Mouse (Mus musculus): ENCODE measurements at regions not wholly inside any gene's neighbourhood (a gene's known extent, or its start where the extent isn't known, plus 50 kb on each side); places are given as distances from the start of the nearest gene placed in this dataset.

DNA sequence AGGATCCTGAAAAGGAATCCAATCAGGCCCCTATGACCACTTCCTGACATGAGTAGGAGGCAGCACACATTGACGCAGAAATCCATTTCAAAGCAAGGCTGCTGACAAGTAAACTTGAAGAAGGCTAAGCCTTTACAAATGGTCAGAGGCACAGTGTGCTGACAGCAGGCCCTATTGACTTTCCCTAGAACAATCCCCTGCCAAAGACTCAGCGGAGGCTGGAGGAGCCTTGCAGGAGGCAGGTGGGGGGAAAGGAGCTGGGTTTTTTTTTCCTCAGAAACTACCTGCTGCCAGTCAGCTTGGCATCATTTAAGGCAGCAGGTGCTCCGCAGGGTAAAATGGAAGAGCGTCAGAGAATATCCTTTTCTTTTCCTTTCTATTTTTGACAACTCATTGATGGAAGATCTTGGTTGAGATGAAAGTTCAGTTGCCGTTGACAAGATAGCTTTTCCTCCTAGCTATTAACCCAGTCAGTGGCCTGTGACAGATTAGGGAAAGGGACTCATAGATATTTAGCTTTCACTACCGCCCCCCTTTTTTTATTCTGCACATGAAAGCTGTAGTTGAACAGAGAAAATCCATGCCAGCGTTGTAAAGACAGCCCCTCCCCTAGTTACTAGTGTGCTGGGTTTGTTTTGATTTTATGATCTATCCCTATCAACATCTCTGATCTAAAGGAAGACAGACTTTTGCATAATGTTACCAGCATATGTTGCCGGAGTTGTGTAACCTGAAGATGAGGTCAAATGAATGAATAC, 210.6 kb downstream of the Csnka2ip start:
- peak; percentile 87 for DNase-seq (ENCODE audit: low spot score, missing footprints)
- ATAC-seq (ENCODE audit: low FRiP score): peak; percentile 63; the same call in 1 of the 2 replicates
- H3K27ac ChIP-seq (ENCODE audit: low read depth, low read length): no peak overlapping the region
- no peaks in the 10 kb centered on the region for H3K27me3 ChIP-seq (ENCODE audit: control insufficient read depth, insufficient read depth, low read length)
- 23% methylated on average over 8 of the region's 8 CpGs for WGBS
- no peaks in the 10 kb centered on the region for H3K9me3 ChIP-seq (ENCODE audit: control insufficient read depth, low read length)
- H3K4me2 ChIP-seq: no peak overlapping the region; the same call in 1 of the 2 replicates
- H3K36me3 ChIP-seq (ENCODE audit: control insufficient read depth, insufficient read depth, low read length): no peaks in the 10 kb centered on the region
- H3K4me1 ChIP-seq (ENCODE audit: control insufficient read depth, insufficient read depth, low read length): peaks cover 4% of the 10 kb centered on the region
- no peak overlapping the region for H3K4me3 ChIP-seq (ENCODE audit: low read depth, low read length)
- H3K9ac ChIP-seq (ENCODE audit: low read length): no peak overlapping the region

DNA sequence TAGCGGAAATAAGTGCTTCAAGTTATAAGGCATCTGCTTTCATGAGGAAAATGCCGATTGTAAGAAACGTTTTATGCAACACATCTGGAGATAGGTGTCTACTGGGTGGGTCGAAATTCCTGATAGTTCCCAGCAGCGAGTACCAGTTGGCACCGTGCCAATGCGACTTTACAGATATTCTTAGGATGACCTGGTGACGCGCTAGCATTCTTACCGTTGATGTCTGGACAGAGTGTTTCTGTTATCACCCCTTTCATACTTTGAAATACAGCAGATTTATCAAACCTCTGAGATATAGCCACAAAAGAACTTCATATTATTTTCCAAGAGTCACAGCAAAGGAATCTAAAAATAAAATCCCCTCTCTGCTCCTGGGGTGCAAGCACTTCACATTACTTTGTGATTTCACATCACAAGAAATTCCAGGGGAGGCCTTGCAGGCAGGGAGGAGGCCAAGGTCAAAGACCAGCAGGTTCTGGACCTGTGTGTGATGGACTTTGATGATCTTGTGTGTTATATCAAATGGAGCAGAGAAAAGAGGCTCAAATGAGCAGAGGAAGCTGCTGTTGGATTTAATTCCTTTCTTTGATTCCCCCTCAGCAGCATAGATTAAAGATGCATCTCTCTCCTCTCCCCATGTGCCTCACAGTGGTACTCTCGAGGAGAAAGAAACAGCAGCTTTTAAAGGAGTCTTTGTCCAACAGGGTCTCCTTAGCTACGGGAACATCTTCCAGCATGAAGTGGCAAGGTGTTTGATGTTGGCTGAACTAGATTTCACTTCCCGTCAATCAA, 233.4 kb downstream of the Csnka2ip start:
- DNase-seq (ENCODE audit: low spot score, missing footprints) (no peak), ATAC-seq (ENCODE audit: low FRiP score) (no peak)
- Histone ChIP-seq H3K4me2 (no peak overlapping the region), H3K27ac (ENCODE audit: low read depth, low read length) (no peak overlapping the region), H3K36me3 (ENCODE audit: control insufficient read depth, insufficient read depth, low read length) (no peaks in the 10 kb centered on the region), H3K4me1 (ENCODE audit: control insufficient read depth, insufficient read depth, low read length) (no peaks in the 10 kb centered on the region), H3K4me3 (ENCODE audit: low read depth, low read length) (no peak overlapping the region), H3K27me3 (ENCODE audit: control insufficient read depth, insufficient read depth, low read length) (no peaks in the 10 kb centered on the region), H3K9me3 (ENCODE audit: control insufficient read depth, low read length) (no peaks in the 10 kb centered on the region), H3K9ac (ENCODE audit: low read length) (no peak overlapping the region)
- WGBS: 83% methylated on average over 13 of the region's 13 CpGs

DNA sequence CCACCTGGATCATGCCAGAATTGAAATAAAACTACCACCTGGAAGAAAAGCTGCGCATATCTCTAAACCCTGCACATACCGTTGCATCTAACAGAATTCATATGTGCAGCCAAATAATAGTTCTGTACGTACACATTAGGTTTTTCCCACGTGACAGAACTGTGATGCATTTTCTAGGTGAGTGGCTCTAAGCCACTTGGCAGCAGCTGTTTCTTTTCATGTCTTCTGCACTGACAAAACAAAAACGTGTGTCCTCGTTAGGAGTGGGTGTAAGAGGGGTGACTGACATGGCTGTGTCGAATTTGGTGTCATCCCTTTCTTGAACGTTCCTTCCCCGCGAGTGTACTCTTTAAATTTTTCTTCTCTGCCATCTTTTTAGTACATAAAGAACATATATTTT, 254.3 kb downstream of the Csnka2ip start:
- Histone ChIP-seq H3K4me1 (ENCODE audit: control insufficient read depth, insufficient read depth, low read length) (no peaks in the 10 kb centered on the region), H3K4me2 (no peak overlapping the region), H3K4me3 (ENCODE audit: low read depth, low read length) (no peak overlapping the region), H3K36me3 (ENCODE audit: control insufficient read depth, insufficient read depth, low read length) (no peaks in the 10 kb centered on the region), H3K27ac (ENCODE audit: low read depth, low read length) (no peak overlapping the region), H3K9ac (ENCODE audit: low read length) (no peak overlapping the region), H3K9me3 (ENCODE audit: control insufficient read depth, low read length) (no peaks in the 10 kb centered on the region), H3K27me3 (ENCODE audit: control insufficient read depth, insufficient read depth, low read length) (no peaks in the 10 kb centered on the region)
- ATAC-seq (ENCODE audit: low FRiP score) (no peak), DNase-seq (ENCODE audit: low spot score, missing footprints) (no peak)
- 76% methylated on average over 10 of the region's 10 CpGs for WGBS

DNA sequence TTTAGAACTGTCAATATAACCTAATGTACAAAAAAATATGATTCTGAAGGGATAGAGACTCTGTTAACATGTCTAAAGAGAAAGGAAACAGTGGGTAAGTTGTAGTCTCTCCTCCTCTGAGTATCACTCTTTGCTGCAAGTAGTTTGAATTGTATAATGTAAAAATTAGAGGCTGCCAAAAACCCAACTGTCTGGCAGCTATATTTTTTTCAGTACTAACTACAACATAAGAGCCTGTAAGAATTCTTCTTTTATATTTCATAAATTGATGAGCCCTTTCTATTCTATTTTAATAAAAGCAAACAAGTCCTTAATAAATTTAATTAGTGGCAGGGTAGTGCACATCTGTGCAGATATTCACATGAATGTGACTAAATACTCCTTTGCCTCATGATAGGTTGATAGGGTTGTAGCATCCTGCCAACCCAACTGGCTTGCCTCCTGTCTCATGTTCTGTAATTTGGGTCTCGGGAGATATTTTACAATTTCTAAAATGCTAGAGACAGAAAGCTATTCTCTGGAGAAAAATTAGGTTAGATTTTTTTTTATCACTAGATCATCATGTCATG, 269.2 kb downstream of the Csnka2ip start:
- Histone ChIP-seq H3K4me2 (no peak overlapping the region), H3K36me3 (ENCODE audit: control insufficient read depth, insufficient read depth, low read length) (no peaks in the 10 kb centered on the region), H3K9ac (ENCODE audit: low read length) (no peak overlapping the region), H3K27me3 (ENCODE audit: control insufficient read depth, insufficient read depth, low read length) (no peaks in the 10 kb centered on the region), H3K4me3 (ENCODE audit: low read depth, low read length) (no peak overlapping the region), H3K9me3 (ENCODE audit: control insufficient read depth, low read length) (no peaks in the 10 kb centered on the region), H3K4me1 (ENCODE audit: control insufficient read depth, insufficient read depth, low read length) (peaks cover 4% of the 10 kb centered on the region), H3K27ac (ENCODE audit: low read depth, low read length) (no peak overlapping the region)
- DNase-seq (ENCODE audit: low spot score, missing footprints) (no peak), ATAC-seq (ENCODE audit: low FRiP score) (no peak)
- WGBS: 83% methylated on average over 1 of the region's 1 CpGs

DNA sequence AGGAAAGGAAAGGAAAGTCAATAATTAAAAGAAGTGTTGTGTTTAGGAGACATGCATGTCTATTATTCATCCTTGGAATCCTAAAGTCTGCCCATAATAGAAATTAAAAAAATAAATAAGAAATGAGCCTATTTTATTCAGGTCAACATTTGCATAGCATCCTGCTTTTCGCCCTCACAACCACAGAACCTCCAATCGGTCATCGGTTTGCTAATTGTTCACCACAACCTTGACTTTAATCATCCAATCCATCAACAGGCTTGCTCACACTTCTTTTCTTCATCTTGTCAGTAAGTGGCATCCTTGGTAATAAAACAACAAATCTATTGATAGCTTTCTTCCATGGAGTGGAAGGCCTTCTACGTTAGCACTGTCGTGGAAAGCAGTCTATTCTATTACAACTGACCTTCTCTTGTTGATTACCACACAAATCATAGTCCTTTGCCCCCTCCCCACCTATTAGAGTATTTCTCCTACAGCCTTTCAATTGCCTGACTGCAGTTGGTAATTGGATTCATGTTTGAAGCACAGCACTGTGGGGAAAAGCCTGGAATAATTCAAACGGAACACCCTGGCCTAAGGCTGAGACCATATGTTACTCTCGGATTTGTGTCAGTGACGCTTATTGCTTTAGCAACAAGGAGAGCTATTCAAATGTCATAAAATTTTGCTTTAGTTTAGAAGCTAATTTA, 269.9 kb downstream of the Csnka2ip start:
- H3K9me3 ChIP-seq (ENCODE audit: control insufficient read depth, low read length): no peaks in the 10 kb centered on the region
- ATAC-seq (ENCODE audit: low FRiP score) (peak; percentile 65), DNase-seq (ENCODE audit: low spot score, missing footprints) (no peak)
- H3K4me3 ChIP-seq (ENCODE audit: low read depth, low read length): no peak overlapping the region
- 77% methylated on average over 8 of the region's 8 CpGs for WGBS
- H3K27me3 ChIP-seq (ENCODE audit: control insufficient read depth, insufficient read depth, low read length): no peaks in the 10 kb centered on the region
- H3K27ac ChIP-seq (ENCODE audit: low read depth, low read length): no peak overlapping the region
- no peak overlapping the region for H3K4me2 ChIP-seq
- H3K4me1 ChIP-seq (ENCODE audit: control insufficient read depth, insufficient read depth, low read length): peaks cover 4% of the 10 kb centered on the region
- H3K9ac ChIP-seq (ENCODE audit: low read length): no peak overlapping the region
- no peaks in the 10 kb centered on the region for H3K36me3 ChIP-seq (ENCODE audit: control insufficient read depth, insufficient read depth, low read length)

DNA sequence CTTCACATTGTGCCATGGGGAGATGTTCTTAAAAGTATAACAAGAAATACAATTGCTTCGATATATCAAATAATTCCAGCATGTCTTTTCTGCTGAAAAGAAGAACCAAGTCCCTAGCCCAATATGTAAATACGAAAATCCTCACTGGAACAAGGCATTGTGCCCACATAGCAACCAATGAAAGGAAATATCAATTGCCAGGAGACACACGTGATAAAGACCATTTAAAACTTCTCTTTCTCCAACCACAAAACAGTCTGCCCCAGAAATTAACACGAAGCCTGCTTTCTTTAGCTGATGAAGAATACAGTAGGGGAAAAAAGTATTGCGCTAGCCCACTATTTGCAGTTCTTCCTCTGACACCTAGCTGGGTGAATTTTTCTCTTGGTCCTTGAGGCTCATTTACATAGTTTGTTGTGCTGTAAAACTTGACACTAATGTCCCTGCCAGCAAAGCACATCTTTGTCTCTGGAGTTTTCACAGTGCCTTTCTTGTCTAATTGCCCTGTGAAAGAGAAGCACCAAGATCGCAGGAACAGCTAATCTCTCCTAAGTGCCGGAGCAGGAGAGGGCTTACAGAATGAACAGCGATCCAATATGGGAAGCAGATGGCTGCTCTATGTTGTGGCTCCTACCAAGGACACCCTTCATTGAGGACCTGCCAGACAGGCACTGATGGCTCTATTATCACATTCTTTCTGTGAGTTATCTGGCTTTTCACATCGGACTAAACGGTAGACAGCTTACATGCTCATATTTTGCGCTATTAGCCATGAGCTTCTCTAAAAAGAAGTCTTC, 272.7 kb downstream of the Csnka2ip start:
- no peaks in the 10 kb centered on the region for H3K9me3 ChIP-seq (ENCODE audit: control insufficient read depth, low read length)
- peak; percentile 78 for ATAC-seq (ENCODE audit: low FRiP score)
- no peak overlapping the region for H3K9ac ChIP-seq (ENCODE audit: low read length)
- H3K27ac ChIP-seq (ENCODE audit: low read depth, low read length): no peak overlapping the region
- no peaks in the 10 kb centered on the region for H3K36me3 ChIP-seq (ENCODE audit: control insufficient read depth, insufficient read depth, low read length)
- H3K4me3 ChIP-seq (ENCODE audit: low read depth, low read length): no peak overlapping the region
- no peak overlapping the region for H3K4me2 ChIP-seq
- DNase-seq (ENCODE audit: low spot score, missing footprints): peak; percentile 88
- WGBS: 52% methylated on average over 11 of the region's 11 CpGs
- no peaks in the 10 kb centered on the region for H3K27me3 ChIP-seq (ENCODE audit: control insufficient read depth, insufficient read depth, low read length)
- H3K4me1 ChIP-seq (ENCODE audit: control insufficient read depth, insufficient read depth, low read length): peaks cover 4% of the 10 kb centered on the region

DNA sequence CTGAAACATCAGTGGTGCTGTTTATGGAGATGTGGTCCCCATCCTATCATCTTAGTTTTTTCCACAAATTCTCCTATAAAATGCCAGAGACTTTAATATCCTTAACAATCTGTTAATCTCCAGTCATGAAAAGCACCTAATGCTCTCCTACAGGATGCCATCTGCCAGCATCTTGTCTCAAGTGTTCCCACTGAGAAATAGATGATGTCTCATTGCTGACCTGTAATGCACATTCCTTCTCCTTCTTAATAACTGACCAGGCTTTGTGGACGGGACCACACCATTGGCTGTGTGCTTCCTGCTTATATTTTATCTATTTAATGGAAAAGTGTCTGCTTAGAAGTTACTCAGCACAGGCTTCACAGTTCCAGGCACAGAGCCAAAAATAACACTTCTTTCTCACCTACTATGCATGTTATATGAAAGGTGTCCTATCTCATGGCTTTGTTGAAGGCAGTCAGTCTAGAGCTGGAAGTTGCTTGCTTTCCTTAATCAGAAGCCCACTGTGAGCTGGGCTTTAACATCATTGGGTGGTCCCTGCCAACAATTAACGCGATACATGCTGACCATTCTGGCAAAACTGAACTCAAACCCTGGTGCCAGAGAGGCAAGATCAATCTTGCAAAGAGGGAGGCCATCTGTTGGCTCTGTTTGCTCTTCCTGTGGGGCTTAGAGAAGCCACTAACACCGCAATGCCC, 283.3 kb downstream of the Csnka2ip start:
- H3K4me1 ChIP-seq (ENCODE audit: control insufficient read depth, insufficient read depth, low read length): no peaks in the 10 kb centered on the region
- H3K4me2 ChIP-seq: no peak overlapping the region
- no peak overlapping the region for H3K9ac ChIP-seq (ENCODE audit: low read length)
- H3K4me3 ChIP-seq (ENCODE audit: low read depth, low read length): no peak overlapping the region
- no peaks in the 10 kb centered on the region for H3K36me3 ChIP-seq (ENCODE audit: control insufficient read depth, insufficient read depth, low read length)
- no peaks in the 10 kb centered on the region for H3K9me3 ChIP-seq (ENCODE audit: control insufficient read depth, low read length)
- ATAC-seq (ENCODE audit: low FRiP score) (no peak), DNase-seq (ENCODE audit: low spot score, missing footprints) (no peak)
- WGBS: 83% methylated on average over 4 of the region's 4 CpGs
- H3K27ac ChIP-seq (ENCODE audit: low read depth, low read length): no peak overlapping the region
- H3K27me3 ChIP-seq (ENCODE audit: control insufficient read depth, insufficient read depth, low read length): no peaks in the 10 kb centered on the region

DNA sequence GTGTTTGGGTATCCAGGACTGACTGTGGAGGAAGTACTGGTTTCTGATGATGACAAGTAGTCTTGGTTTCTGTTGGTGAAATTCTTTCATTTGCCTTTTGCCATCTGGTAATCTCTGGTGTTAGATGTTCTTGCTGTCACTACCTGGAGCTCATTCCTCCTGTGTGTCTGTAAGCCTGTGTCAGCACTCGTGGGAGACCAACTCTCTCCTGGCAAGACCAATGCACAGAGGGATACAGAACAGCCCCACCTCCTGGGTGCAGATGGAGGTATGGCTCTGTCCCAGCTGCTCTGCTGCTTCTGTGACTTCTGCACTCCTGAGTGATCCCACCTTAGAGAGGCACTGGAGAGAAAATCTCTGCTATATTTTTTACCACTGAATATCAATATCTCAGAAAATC, 285.4 kb downstream of the Csnka2ip start:
- Histone ChIP-seq H3K4me2 (no peak overlapping the region), H3K27ac (ENCODE audit: low read depth, low read length) (no peak overlapping the region), H3K9me3 (ENCODE audit: control insufficient read depth, low read length) (no peaks in the 10 kb centered on the region), H3K4me1 (ENCODE audit: control insufficient read depth, insufficient read depth, low read length) (no peaks in the 10 kb centered on the region), H3K4me3 (ENCODE audit: low read depth, low read length) (no peak overlapping the region), H3K27me3 (ENCODE audit: control insufficient read depth, insufficient read depth, low read length) (no peaks in the 10 kb centered on the region), H3K9ac (ENCODE audit: low read length) (no peak overlapping the region), H3K36me3 (ENCODE audit: control insufficient read depth, insufficient read depth, low read length) (no peaks in the 10 kb centered on the region)
- ATAC-seq (ENCODE audit: low FRiP score) (no peak), DNase-seq (ENCODE audit: low spot score, missing footprints) (no peak)
- 69% methylated on average over 1 of the region's 1 CpGs for WGBS
